Mouse (Mus musculus) CD4-positive helper T cell, adult 2 months (primary cell): Measurements from ENCODE around the gene Snapc2.
"Not testable (repeated sequence)": the region's sequence is repeated elsewhere in the genome, so short reads cannot be mapped to it uniquely, and the experiment has no call there.

ENCODE experiments used
- DNase-seq: peaks from one replicate; pipeline ENCODE4 v3.0.0-alpha.2; 2012; ENCODE audit warnings: low read depth, missing footprints, low spot score

The Snapc2 gene

DNA sequence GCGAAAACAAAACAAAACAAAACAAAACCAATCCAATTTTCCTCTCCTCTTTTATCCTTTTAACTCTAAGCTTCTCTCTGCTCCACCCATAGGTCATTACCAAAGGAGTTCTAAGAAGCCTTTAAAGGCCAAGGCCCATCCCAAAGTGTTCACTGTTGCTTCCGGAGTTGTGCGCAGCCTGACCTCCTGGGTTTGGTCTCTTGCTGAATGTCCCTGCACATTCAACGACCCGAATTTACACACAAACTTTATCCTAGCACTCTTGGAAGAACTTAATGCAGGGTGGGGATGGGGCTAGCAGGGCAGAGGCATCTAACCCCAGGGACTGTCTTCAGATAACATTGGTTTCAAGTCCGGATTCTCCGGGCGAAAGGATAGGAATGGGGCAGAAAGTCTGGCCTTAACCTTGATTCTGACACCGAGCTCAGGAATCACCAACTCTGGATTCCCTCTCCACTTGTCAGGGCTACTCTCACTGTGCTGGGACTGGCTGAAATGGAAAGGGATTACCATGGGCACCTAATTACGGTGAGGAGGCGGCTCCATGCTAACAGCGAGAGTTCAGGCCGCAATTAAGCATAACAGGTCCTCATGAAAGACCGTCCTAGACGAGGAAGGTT is 15.0 kb upstream of the Snapc2 start:
- DNase-seq: no peak

DNA sequence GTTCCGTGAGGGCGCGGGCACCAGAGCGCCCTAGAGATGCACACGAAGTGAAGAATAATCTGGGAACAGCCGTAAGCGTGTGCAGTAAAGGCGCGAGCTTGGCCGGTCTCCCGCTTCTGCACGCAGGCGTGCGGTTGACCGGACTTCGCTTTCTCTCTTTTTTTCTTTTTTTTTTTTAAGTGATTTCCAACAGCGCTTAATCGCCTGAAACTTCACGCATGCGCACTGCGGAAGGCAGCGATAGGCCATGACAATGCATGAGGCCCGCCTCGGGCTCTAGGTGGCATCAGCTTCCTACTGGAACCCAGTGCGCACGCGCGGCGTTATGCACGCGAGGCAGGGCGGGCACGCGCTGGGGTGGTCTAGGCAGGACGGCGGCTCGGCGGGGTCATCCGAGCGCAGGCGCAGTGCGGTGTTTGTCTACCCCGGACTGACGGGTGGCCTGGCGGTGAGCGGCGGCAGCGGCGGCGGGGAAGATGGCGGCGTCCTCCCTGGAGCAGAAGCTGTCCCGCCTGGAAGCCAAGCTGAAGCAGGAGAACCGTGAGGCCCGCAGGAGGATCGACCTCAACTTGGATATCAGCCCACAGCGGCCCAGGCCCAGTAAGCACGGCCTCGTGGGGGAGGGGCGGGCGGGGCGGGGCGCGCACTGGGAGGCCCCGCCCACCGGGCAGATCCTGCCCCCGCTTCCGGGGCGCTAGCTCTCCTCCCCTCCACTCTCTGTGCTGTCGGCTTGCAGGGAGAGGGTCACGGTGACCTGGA is 14.3 kb upstream of the Snapc2 start, which contains the start of the genes Map2k7 and Gm49320:
Gene Map2k7, plus strand, starts transcription at position 307 of the 759 bp plus-strand sequence.
Gene Gm49320, plus strand, starts transcription at position 432 of the 759 bp plus-strand sequence.
- peak; percentile 99 for DNase-seq

- no peak for DNase-seq
Measured at GRCm38 (mm10) chr8:4239193-4239890, 13.5 kb upstream of the Snapc2 start.

DNA sequence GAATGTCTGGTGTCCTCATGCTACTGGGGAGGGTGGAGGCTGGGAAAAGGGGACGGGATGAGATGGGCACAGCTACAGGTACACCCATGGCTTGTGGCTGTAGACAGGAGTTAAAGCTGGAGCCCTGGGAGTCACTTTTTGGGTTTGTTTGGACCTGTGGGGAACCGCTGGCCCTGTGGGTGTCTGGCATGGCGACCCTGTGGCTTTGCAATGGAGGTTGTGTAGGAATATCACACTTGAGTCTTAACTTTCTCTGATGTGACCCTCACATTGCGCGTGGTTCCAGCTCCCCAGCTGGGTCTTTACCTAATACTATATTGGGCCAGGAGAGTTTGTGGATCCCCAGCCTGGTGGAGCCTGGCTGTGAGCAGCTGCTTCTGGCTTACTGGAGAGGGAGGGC is 7.8 kb upstream of the Snapc2 start:
- DNase-seq: no peak

DNA sequence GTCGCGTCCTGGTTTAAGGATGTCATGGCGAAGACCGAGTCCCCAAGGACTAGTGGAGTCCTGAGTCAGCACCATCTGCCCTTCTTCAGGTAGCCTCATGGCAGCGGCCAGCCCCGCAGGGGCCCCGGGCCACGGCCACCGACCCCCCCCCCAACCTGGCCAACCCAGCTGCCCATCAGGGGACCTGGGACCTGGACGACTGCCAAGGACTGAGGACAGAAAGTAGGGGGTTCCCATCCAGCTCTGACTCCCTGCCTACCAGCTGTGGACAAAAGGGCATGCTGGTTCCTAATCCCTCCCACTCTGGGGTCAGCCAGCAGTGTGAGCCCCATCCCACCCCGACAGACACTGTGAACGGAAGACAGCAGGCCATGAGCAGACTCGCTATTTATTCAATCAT is 7.1 kb upstream of the Snapc2 start:
- DNase-seq: no peak

DNA sequence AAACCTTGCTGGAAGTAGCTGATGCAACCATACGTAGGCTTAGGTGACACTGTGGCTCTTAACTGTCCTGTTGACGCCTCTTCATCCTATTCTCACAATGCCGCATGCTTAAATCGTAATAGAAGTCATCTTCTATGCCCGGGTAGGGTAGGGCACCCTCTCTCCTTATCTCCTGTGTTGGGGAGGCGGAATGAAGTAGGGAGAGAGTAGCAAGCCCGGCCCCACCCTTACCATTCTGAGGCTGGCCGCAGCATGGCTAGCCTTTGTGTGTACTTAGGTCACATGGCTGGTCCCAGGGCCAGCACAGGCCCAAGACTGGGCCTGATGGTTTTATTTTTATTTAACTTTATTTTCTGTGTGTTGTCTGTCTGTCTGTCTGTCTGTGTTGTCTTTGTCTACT is 5.6 kb upstream of the Snapc2 start:
- DNase-seq: no peak

- DNase-seq: no peak
Measured at GRCm38 (mm10) chr8:4247951-4248540, 4.8 kb upstream of the Snapc2 start, which contains the start of gene Tgfbr3l. Gene Tgfbr3l (plus strand): TSS chr8:4248214.

DNA sequence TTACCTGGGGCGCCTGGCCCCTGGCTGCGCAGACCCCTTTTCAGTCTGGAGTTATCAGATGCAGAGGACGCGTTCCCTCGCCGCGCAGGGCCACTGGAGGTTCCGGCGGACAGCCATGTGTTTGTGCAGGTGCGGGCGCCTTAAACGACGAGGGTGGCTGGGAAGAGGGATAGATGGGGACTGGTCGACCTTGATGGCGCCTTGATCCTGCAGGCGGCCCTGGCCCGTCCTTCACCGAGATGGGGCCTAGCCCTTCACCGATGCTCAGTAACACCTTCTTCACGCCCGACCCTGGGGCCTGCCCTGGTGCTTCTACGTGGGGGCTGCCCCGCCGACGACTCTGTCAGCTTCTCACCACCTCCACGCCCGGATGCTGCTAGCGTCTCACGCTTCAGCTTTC is 3.7 kb upstream of the Snapc2 start:
- no peak for DNase-seq

- peak; percentile 85 for DNase-seq
Measured at GRCm38 (mm10) chr8:4250306-4250970, 2.4 kb upstream of the Snapc2 start.

DNA sequence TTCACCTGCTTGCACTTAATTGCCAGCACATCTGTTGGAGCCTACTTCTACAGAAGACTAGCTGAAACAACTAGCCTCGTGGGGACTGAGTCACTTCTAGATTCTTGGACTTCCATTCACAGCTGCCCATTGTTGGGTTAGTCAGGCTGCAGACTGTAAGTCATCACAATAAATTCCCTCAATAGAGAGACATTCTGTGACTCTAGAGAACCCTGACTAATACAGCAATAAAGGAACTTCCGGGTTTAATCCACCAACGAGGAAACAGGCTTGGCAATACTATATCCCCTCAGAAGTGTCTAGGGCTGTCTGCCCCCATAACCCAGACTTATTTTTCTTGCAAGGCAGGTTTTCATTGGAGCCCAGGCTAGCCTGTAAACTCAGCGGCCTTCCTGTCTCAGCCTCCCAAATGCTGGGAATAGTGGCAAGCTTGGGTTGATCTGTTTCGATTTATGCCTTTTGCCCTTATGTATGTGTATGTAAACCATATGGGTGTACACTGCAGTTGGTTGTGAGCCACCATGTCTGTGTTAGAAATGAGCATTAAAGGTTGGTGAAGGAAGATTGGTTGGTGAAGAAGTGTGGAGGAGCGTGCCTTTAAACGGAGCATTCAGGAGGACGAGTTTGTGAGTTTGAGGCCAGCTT is 642 bp upstream of the Snapc2 start:
- no peak for DNase-seq

- no peak for DNase-seq
Measured at GRCm38 (mm10) chr8:4254001-4254400, 1.1 kb downstream of the Snapc2 start.

- not testable (repeated sequence) for DNase-seq
Measured at GRCm38 (mm10) chr8:4255471-4255870, 2.6 kb downstream of the Snapc2 start.

DNA sequence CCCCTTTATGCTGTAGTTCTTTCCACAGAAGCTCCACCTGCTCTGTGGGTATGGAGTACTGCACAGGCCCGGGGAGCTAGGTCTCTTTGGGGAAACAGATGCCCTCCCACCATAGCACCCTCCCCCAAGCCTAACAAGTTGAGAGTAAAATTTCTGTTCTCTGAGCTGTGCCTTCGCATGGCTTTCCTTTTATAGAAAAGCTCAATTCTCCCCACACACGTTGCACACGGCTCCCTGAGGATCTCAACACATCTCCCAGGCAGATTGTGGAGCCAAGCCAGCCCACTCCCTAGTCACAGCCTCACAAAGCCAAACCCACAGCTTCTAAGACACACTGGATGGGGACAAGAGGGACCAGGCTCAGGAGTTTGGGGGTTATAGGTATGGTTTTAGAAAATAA is 4.0 kb downstream of the Snapc2 start:
- DNase-seq: no peak

DNA sequence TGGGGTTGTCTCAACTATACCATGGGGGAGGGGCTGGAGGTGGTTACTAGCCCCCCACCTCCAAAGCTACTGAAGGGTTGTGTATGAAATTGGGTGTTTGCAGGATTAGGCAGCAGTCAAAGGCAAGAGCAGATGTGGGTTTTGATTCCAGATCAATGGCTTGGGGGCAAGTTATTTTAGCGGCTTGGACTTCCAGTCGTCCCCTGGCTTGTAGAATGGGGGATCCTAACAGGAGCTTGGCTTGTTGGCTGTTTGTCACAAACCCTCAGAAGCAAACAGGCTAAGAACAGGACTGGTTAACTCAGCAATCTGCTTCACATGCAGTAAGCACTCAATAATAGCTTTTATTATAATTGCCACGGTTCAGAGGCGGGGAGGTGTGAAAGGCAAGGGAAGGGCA is 4.5 kb downstream of the Snapc2 start:
- DNase-seq: no peak

GRCm38 (mm10) chr8:4258233-4258632 is 5.4 kb downstream of the Snapc2 start:
- DNase-seq: peak; percentile 72

GRCm38 (mm10) chr8:4258678-4259077 is 5.8 kb downstream of the Snapc2 start:
- no peak for DNase-seq

GRCm38 (mm10) chr8:4259125-4259804 is 6.4 kb downstream of the Snapc2 start, which contains the start of gene Ctxn1:
Gene Ctxn1 (minus strand): TSS chr8:4259274.
- DNase-seq: peak; percentile 93

DNA sequence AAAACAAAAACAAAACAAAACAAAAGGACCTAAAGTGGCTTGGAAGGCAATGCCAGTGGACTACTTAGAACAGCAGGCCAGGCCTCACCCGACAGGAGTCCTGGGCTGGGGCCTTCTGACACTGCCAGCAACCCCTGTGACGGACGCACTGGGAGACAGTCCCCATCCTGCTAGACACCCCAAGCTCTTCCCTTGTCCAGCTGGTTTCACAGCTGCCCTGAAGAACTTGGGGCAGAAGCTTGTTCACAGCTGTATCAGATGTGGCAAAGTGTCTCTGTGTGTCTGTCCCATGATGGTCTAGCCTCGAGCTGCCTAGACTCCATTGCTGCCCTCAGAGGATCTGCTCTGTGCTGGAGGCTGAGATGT is 6.9 kb downstream of the Snapc2 start:
- no peak for DNase-seq

DNA sequence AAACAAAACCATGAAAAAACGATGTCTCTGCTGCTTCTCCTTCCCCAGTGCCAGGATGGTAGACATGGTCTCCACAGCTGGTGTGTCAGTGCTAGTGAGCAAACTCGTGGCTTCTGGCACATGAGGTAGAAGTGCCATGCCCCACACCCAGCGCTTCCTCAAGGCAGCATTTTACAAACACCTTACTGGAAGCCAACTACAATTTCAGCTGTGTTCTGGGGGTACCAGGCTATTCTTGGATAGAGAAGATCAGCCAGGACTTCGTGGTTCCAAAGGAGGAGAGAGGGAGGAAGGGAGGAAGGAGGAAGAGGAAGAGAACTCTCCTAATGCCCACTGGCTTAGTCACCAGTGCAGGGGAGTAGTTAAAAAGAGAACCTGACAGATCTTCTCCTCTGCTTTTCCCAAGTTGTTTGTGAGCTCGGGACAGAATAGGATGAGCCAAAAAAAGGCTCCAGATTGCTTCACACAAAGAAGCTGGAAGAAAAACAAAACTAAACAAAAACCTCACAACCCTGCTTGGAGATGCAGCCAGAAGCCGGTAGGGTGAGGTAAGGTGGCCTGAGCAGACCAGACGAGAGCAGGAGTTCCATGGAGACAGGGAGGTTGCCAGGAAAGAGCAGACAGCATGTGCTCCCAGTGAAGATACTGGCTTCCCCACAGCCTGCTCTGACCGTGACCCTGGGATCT is 10.4 kb downstream of the Snapc2 start:
- no peak for DNase-seq
